Mouse (Mus musculus) bone marrow, adult 2 months (tissue): Measurements from ENCODE around the gene Padi2.

Experiments used
- CTCF ChIP-seq: fragments of 200-500 bp; IDR thresholded peaks from 2 replicates; pipeline ENCODE4 v1.5.1; 2011; ENCODE audit warnings: low read length, control low read depth; ENCODE audit not compliant: control insufficient read depth, insufficient read depth
- POLR2A ChIP-seq: fragments of 200-500 bp; IDR thresholded peaks from 2 replicates; pipeline ENCODE4 v1.6.1; 2011; ENCODE audit warnings: low read depth, mild to moderate bottlenecking, control low read depth, low read length, borderline replicate concordance; ENCODE audit not compliant: control insufficient read depth

DNA sequence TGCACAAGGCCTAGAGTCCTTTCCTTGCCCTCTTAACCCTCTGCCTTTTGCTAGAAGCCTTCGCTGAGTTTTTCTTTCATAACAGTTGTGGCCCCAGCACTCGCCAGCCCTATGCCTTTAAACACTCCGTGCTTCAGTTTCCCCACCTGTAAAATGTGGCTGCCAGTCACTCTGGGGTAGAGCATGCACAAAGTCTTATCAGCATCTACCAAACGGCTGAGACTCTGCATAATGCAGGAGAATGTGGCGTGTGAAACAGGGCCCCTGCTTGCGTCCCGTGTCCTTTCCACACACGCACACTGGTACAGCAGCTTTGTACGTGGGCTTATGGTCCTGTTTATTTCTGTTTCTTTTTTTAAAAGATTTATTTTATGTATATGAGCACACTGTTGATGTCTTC, 90.7 kb downstream of the Padi2 start:
- TF ChIP-seq POLR2A (no peak), CTCF (no peak)
